Mouse (Mus musculus) heart, postnatal 14 days (tissue): ENCODE results near the gene Cacng8. TPM values are rescaled to one million over a fixed set of nuclear protein-coding genes. Genes with fewer than 3 reads are reported as not detected.
"Not testable (repeated sequence)": the region's sequence is repeated elsewhere in the genome, so short reads cannot be mapped to it uniquely, and the experiment has no call there.

Experiments
- DNase-seq, 2 experiments: peaks; one replicate each; pipeline ENCODE4 v3.0.0; 2021 to 2022
- intact Hi-C: fragments of 180-260 bp; cut with DNase I; formaldehyde crosslinking; loops from one replicate; pipeline ENCODE4 v1.15.1; 2025
- total RNA-seq, 2 experiments: library from RNA; stranded (reverse); gene quantifications; 2 replicates each; pipeline ENCODE4 v1.2.3; 2021

The Cacng8 gene
- total RNA-seq, 2 experiments from 2014 or later = not detected

GRCm38 (mm10) chr7:3386036-3386730 lies 4.3 kb upstream of the Cacng8 start:
- intact Hi-C loops = no loop called here
- DNase-seq = no peak

- intact Hi-C loops = no loop called here
- no peak for DNase-seq
Observed at GRCm38 (mm10) chr7:3387761-3388160, 2.7 kb upstream of the Cacng8 start.

DNA sequence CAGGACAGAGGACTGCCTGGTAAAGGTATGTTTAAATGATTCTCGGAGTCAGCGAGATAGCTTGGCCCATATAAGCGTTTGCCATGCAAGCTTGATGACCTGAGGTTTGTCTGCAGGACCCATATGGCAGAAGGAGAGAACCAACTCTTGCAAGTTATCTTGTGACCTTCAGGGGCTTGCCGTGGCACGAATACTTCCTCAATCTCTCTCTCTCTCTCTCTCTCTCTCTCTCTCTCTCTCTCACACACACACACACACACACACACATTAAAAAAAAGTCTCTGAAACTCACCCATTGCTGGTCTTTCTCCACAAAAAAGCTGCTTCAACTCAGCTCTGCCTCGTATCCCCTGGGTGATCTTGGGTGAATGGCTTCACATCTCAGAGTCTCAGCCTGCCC lies 1.6 kb upstream of the Cacng8 start:
- intact Hi-C loops = no loop called here
- no peak for DNase-seq

GRCm38 (mm10) chr7:3389444-3390412 lies 755 bp upstream of the Cacng8 start:
- intact Hi-C loops = no loop called here
- DNase-seq = peak; percentile 42 to 65

DNA sequence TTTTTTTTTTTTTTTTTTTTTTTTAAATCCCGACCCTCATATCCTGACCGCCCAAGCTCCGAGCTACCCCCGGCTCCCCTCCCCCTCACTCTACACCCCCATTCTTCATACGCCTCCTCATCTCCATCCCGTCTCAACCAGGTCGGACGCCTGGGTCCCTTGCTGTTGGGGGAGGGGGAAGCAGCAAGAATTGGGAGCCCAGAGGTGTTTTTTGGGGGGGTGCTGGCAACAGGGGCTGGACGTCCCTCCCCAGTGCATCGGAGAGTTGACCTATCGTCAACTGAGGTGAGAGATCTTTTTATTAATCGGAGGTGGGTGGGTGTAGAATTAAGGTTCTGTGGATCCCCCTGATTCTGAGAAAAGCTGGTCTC lies 583 bp downstream of the Cacng8 start:
- no peak for DNase-seq
- intact Hi-C loops = no loop called here

- DNase-seq = no peak
- intact Hi-C loops = no loop called here
Observed at GRCm38 (mm10) chr7:3391809-3392208, 1.3 kb downstream of the Cacng8 start.

- intact Hi-C loops = no loop called here
Observed at GRCm38 (mm10) chr7:3397355-3397754, 6.9 kb downstream of the Cacng8 start.

GRCm38 (mm10) chr7:3397797-3398196 lies 7.3 kb downstream of the Cacng8 start:
- intact Hi-C loops = no loop called here
- DNase-seq = no peak

More at GRCm38 (mm10) chr7:3397355-3397754, 6.9 kb downstream of the Cacng8 start:
- DNase-seq = no peak

GRCm38 (mm10) chr7:3398363-3398762 lies 7.9 kb downstream of the Cacng8 start:
- intact Hi-C loops, DNase-seq: not testable (repeated sequence)

DNA sequence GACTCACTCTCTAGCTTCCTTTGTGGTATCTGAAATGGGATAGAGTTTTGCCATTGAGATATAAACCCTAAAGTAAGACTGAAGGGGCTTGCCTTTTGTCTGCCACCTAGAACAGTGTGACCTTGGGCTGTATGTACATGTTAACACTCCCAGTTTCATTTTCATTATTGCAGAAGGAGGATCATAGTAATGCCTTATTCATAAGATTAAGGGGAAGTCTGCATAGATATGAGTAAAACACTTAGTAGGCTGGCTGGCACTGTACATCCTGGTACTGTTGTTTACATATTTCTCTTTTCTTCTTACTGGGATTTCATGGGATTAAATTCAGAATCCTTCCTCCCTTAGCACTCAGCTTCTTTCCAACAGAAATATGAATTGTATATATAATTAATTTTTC lies 9.5 kb downstream of the Cacng8 start:
- DNase-seq = no peak
- intact Hi-C loops = no loop called here

GRCm38 (mm10) chr7:3409729-3410520 lies 19.4 kb downstream of the Cacng8 start:
- no peak for DNase-seq
- intact Hi-C loops = no loop called here

- DNase-seq = no peak
- intact Hi-C loops = no loop called here
Observed at GRCm38 (mm10) chr7:3411160-3411941, 20.9 kb downstream of the Cacng8 start.

- peak in 1 of 2 experiments; percentile 15 for DNase-seq
- intact Hi-C loops = no loop called here
Observed at GRCm38 (mm10) chr7:3412036-3412435, 21.6 kb downstream of the Cacng8 start.

- peak; percentile 28 to 42 for DNase-seq
- intact Hi-C loops = no loop called here
Observed at GRCm38 (mm10) chr7:3414888-3415287, 24.4 kb downstream of the Cacng8 start.

GRCm38 (mm10) chr7:3415378-3415777 lies 24.9 kb downstream of the Cacng8 start:
- intact Hi-C loops = no loop called here
- DNase-seq = peak; percentile 25 to 32

DNA sequence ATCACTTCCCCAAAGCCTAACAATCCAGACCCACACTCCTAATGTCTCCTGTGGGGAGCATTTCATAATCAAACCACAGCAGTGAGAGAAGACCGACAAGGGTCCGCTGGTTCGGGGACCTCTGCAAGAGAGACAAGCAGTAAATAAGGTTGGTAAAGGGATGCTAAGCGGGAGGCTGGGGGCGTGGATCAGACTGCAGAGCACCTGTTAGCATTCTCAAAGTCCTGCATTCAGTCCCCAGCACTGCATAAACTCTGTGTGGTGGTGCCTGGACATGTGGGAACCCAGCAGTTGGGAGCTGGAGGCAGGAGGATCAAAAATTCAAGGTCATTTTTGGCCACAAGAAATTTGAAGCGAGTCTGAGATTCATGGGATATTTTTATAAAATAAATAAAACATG lies 29.5 kb downstream of the Cacng8 start:
- no peak for DNase-seq
- intact Hi-C loops = no loop called here

DNA sequence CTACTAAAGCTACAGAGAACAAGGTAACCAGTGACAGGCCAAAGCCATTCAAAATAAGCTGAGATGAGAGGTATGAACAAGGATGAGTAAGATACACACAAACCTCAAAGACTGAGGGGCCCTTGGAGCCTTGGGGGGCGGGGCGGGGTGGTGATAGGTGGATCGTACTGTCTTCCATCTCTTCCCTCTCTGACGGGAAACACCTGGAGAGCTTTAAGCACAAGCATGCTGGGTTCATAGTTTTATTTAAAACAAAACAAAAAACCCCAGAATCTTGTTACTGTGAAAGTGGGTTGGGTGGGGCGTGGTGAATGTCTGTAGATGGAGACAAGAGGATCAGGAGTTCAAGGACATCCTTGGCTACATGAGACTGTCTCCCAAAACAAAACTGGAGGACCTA lies 30.0 kb downstream of the Cacng8 start:
- no peak for DNase-seq
- intact Hi-C loops = no loop called here

GRCm38 (mm10) chr7:3421297-3421696 lies 30.8 kb downstream of the Cacng8 start:
- intact Hi-C loops = no loop called here
- no peak for DNase-seq

DNA sequence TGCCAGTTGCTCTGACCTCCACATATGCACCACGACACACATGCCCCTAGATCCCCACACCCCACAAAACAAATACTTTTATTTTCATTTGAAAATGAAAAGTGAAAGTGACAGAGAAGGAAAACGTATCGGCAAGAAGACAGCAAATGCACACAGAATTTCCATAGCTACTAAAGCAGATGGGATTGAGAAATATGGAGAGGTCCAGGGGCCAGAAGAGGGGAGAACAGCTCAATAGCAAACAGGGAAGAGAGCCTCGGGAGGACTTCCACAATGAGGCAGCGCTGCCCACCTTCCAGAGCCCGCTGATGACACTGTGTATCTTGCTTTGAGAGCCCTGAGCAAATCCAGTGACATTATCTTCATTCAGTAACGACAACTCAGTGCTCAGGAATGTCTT lies 31.6 kb downstream of the Cacng8 start:
- no peak for DNase-seq
- intact Hi-C loops = no loop called here

DNA sequence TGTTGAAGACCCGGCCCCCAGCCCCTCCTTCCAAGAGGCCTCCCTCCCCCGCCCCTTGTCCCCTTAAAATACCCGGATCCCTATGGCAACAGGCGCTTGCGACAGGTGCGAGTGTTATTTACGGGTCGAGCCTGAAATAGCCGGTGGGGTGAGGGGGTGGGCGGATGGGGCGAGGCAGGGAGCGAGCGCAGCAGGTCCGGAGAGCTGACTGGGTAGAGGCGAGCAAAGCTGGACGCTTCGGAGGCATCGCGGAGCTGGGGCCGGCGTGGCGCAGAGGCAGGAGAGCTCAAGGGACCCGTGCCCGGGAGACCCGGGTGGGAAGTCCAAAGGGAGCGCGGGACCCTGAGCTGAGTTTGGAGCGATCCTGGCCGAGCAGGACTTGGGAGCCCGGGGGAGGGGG lies 32.9 kb downstream of the Cacng8 start:
- intact Hi-C loops = no loop called here
- peak in 1 of 2 experiments; percentile 11 for DNase-seq
